Mouse (Mus musculus): Measurements from ENCODE around the gene Kirrel3.
A peak's percentile ranks its signal among the peaks of the same experiment; 100 is the strongest.

Kirrel3 gene

DNA sequence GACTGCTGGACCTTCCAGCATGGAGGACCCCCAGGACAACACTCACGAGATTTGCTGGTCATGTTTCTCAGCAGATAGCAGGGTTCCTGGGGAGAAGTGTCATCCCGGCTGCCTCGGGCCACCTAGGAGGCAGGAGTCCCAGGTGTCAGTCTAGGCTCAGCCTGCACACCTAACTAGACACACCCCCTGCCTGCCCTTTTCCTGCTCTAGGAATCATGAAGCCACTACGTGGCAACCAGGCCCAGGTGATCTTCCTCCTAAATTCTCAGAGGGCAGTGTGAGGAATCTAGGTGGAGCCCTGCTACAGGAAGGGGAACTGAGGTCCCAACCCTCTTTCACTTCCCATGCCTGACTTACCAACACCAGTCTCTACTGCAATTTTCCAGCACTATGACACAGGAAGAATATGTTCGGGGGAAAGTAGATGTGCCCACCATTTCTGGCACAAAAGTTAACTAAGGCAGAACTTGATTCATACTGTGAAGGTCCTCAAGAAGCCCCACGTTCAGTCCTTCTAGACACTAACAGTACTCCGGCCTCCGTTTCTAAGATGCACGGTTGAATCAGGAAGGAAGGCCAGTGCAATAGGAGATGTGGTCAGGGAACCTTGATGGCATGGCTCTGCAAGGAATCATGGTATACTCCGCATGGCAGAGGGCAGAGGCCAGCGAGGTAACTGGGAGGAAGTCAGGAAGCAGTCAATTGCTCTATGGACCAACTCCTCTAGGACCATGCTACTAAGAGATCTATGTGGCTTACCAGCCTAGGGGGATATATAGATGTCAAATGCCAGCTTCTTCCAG, 570.0 kb downstream of the Kirrel3 start:
- DNase-seq (ENCODE audit: low read depth, low spot score), result no peak

DNA sequence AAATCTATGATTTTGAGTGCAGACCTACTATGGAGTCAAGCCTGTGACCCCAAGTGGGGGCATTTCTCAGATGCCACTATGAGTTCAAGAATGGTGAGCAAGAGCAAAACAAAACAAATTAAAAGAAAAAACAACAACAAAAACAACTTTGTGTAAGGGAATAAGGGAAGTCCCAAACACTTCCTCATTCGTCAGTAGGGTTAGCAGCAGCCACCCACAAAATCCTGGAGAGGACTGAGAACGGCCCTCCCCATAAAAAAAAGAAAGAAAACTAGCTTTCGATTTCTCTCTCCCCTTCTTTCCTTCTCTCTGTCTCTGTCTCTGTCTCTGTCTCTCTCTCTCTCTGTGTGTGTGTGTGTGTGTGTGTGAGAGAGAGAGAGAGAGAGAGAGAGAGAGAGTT, 570.9 kb downstream of the Kirrel3 start:
- no peak for DNase-seq (ENCODE audit: low read depth, low spot score)

DNA sequence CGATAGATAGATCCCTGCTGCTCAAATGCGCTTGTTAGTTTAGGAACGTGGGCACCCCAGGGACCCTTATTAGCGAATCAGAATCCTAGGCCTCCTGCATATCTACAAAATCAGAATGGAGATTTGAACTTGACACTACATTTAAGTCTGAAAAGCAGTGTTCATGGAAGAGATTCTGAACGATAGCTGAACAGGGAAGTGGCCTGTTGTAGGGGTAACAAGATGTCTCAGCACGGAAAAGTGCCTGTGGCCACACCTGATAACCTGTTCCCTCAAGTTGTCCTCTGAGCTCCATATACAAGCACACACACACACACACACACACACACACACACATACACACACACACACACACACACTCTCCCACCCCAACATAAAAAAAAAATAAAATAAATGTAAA, 571.9 kb downstream of the Kirrel3 start:
- DNase-seq (ENCODE audit: low read depth, low spot score), result no peak

DNA sequence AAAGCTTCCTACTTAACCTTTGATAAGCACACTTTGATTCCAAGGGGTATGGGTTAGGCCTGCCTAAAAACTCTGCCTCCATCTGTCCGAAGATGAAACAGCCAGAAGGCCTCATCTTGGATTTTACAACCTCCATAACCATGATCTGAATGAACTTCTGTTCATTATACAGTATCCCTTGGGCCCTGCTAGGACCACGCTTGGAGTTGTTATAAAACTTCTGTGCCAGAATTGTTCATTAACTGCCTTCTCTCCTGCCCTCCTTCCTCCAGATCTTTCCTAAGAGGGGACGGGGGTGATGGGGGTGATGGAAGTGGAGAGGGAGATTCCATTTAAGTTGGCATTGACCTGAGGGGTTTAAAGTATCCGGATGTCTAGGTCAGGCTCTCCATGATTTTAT, 572.5 kb downstream of the Kirrel3 start:
- no peak for DNase-seq (ENCODE audit: low read depth, low spot score)

DNA sequence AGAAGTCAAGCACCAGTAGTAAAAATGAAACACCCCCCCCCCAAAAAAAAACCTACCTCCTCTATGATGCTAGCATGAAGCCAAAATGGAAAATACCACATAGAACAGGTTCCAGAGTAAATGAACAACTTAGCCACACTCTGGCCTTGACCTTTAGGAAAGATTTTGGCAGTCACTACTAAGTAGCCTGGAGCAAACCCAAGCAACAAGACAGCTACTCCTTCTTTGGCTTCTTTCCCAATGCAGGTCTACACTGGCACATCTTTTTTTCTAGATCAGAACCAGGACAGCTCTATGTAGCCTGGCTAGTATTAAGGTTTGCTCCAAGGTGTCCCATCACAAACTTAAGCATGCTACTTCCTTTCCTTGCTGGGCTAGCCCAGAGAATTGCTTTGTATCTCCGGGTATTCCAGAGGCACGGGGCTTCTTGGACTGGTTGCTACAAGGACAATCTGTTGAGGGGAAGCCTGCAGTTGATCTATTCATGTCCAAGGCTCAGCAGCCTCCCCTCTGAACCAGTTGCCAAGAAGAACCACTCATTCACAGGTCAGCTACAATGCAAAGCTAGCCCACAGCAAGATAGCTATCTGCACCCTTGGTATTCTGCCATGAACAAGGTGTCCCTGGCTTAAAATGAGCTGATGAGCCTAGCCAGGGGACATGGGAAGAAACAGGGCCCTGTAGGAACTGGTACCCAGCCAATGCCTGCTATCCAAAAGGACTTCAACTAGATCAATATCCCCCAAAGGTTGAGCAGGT, 573.1 kb downstream of the Kirrel3 start:
- peak; percentile 56 for DNase-seq (ENCODE audit: low read depth, low spot score)

DNA sequence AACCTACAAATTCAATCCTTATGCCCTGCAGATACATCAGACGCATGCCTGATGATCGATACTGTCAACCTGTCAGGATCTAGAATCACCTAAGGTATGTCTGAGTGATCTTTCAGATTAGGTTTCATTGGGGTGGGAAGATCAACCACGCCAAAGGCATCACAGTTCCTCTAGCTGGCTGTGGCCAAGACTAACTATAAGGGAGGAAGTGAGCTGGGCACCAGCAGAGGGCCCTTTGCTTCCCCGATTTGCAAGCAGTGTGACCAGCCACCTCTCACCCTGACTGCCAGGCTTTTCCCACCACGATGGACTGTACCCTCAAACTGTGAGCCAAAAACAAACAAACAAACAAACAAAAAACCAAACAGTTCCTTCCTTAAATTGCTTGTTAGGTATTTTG, 574.2 kb downstream of the Kirrel3 start:
- no peak for DNase-seq (ENCODE audit: low read depth, low spot score)

DNA sequence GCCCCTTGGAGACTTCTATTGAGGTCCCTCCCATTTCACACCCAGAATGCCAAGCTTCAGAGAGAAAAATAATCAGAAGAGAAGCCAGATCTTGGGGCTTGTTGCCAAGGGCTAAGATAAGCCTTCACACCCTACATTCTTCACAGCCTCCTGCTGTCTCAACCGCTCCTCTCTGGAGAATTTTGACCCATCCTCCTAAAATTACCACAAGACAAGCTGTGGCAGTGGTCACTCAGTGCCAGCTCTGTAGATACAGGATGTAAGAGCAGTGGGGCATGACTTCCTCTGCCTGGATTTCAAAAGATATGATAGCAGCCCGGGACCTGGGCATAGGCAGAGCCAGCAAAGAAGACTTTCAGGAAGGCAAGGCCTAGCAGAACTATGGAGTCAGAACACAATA, 575.8 kb downstream of the Kirrel3 start:
- DNase-seq (ENCODE audit: low read depth, low spot score), result no peak
